Mouse (Mus musculus): ENCODE measurements around the gene Rps6ka5. TPM values are rescaled to one million over a fixed set of nuclear protein-coding genes. Genes with fewer than 3 reads are reported as not detected.

Rps6ka5 gene
- polyA plus RNA-seq, 1 experiment from 2014 or later: 4.5 TPM

DNA sequence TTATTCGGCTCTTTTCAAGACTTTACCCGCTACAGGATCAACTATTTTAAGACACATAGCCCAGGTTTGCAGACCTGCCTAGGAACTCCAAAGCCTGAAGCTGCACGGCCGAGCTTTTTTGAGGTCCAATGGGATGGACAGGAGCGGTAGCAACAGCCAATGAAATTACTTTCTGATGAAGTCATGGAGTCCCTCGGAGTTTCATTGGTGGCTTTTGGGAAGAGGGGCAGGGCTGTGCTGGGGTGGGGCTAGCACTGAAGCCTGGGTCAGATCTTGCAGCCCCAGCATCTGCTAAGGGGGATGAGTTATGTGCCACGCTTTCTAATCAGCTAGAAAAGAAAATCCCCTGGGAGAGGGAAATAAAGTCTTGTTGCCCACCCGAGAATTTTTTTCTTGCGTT, 199.0 kb downstream of the Rps6ka5 start:
- Histone ChIP-seq H3K4me1 (ENCODE audit: insufficient read depth) (no peaks in the 10 kb centered on the region), H3K4me2 (peak overlapping the region; percentile 50), H3K9ac (no peak overlapping the region), H3K36me3 (ENCODE audit: insufficient read depth) (no peaks in the 10 kb centered on the region), H3K27ac (ENCODE audit: low read depth) (no peak overlapping the region), H3K4me3 (ENCODE audit: low read depth, low read length) (no peak overlapping the region), H3K9me3 (ENCODE audit: low read depth, low read length) (no peaks in the 10 kb centered on the region), H3K27me3 (ENCODE audit: insufficient read depth, low read length) (no peaks in the 10 kb centered on the region)
- ATAC-seq (ENCODE audit: insufficient read depth) (peak; percentile 99), DNase-seq (peak; percentile 86)
- TF ChIP-seq CTCF (IDR thresholded peaks at IDR 0.05; ENCODE audit: low read depth): no peak
- whole genome bisulfite sequencing: 11% methylated on average over 9 of the region's 9 CpGs

GRCm38 (mm10) chr12:100527241-100527640, 199.5 kb downstream of the Rps6ka5 start:
- no peak for DNase-seq
- no peak overlapping the region for H3K4me3 ChIP-seq (ENCODE audit: low read depth, low read length)
- ATAC-seq (ENCODE audit: insufficient read depth): no peak
- no peaks in the 10 kb centered on the region for H3K27me3 ChIP-seq (ENCODE audit: insufficient read depth, low read length)
- H3K9ac ChIP-seq: no peak overlapping the region
- no peak for TF ChIP-seq CTCF (IDR thresholded peaks at IDR 0.05; ENCODE audit: low read depth)
- 67% methylated on average over 9 of the region's 9 CpGs for WGBS
- H3K9me3 ChIP-seq (ENCODE audit: low read depth, low read length): no peaks in the 10 kb centered on the region
- H3K4me2 ChIP-seq: peak overlapping the region; percentile 50
- no peaks in the 10 kb centered on the region for H3K36me3 ChIP-seq (ENCODE audit: insufficient read depth)
- no peaks in the 10 kb centered on the region for H3K4me1 ChIP-seq (ENCODE audit: insufficient read depth)
- no peak overlapping the region for H3K27ac ChIP-seq (ENCODE audit: low read depth)

GRCm38 (mm10) chr12:100525939-100526338, 200.8 kb downstream of the Rps6ka5 start:
- Histone ChIP-seq H3K4me2 (no peak overlapping the region), H3K9me3 (ENCODE audit: low read depth, low read length) (no peaks in the 10 kb centered on the region), H3K9ac (no peak overlapping the region), H3K27me3 (ENCODE audit: insufficient read depth, low read length) (no peaks in the 10 kb centered on the region), H3K27ac (ENCODE audit: low read depth) (no peak overlapping the region), H3K4me1 (ENCODE audit: insufficient read depth) (no peaks in the 10 kb centered on the region), H3K36me3 (ENCODE audit: insufficient read depth) (no peaks in the 10 kb centered on the region), H3K4me3 (ENCODE audit: low read depth, low read length) (no peak overlapping the region)
- 25% methylated on average over 1 of the region's 1 CpGs for WGBS
- no peak for TF ChIP-seq CTCF (IDR thresholded peaks at IDR 0.05; ENCODE audit: low read depth)
- DNase-seq: no peak
- ATAC-seq (ENCODE audit: insufficient read depth): no peak

- peak; percentile 74 for DNase-seq
- no peaks in the 10 kb centered on the region for H3K27me3 ChIP-seq (ENCODE audit: insufficient read depth, low read length)
- peak; percentile 83 for ATAC-seq (ENCODE audit: insufficient read depth)
Observed at GRCm38 (mm10) chr12:100520794-100521186, 206.0 kb downstream of the Rps6ka5 start, which contains the start of gene Ttc7b. TSS of gene Ttc7b (minus strand) at chr12:100520826.

DNA sequence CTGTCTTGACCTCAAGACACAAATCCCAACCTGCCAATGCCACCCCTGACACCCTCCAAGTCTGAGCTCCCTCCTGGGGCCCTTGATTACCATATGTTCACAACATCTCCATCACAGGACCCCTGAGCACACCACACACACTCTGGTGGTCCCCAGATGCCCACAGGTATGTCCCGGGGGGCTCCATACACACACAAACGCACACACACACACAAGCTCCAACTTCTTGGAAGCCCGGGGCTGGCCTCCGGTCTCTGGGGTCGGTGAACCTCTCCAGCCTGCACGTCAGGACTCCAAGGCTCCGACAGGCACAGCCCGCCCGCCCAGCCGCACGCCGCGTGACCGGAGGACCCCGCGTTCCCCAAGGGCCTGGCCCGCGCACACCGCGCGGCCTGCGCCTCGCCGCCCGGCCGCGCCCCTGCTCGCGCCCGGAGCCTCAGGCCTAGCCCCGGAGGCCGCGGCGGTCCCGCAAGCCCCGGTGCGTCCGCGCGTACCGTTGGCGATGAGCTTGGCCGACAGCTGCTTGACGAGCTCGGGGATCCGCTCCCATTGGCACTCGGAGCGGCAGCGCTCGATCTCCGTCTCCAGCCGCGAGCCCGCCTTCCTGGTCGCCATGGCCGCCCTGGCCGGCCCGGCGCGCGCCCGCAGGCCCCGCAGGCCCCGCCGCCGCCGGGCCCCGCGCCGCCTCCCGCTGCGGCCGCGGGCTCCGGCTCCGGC, 206.5 kb downstream of the Rps6ka5 start:
- Histone ChIP-seq H3K9ac (peak overlapping the region; percentile 92), H3K4me3 (ENCODE audit: low read depth, low read length) (peak overlapping the region; percentile 79), H3K27ac (ENCODE audit: low read depth) (peak overlapping the region; percentile 79), H3K4me1 (ENCODE audit: insufficient read depth) (peaks cover 8% of the 10 kb centered on the region; the same call in 1 of the 2 replicates), H3K36me3 (ENCODE audit: insufficient read depth) (no peaks in the 10 kb centered on the region), H3K9me3 (ENCODE audit: low read depth, low read length) (no peaks in the 10 kb centered on the region), H3K4me2 (peak overlapping the region; percentile 89), H3K27me3 (ENCODE audit: insufficient read depth, low read length) (no peaks in the 10 kb centered on the region)
- DNase-seq (peak; percentile 64), ATAC-seq (ENCODE audit: insufficient read depth) (peak; percentile 85)
- 0% methylated on average over 73 of the region's 76 CpGs for WGBS
- TF ChIP-seq CTCF (IDR thresholded peaks at IDR 0.05; ENCODE audit: low read depth): no peak

More at GRCm38 (mm10) chr12:100520794-100521186, 206.0 kb downstream of the Rps6ka5 start, which contains the start of gene Ttc7b:
- Histone ChIP-seq H3K27ac (ENCODE audit: low read depth) (peak within 1 kb of the TSS; percentile 79), H3K36me3 (ENCODE audit: insufficient read depth) (no peaks in the 10 kb centered on the region), H3K9me3 (ENCODE audit: low read depth, low read length) (no peaks in the 10 kb centered on the region), H3K4me3 (ENCODE audit: low read depth, low read length) (peak within 1 kb of the TSS; percentile 79), H3K4me2 (peak within 1 kb of the TSS; percentile 89), H3K9ac (peak within 1 kb of the TSS; percentile 92), H3K4me1 (ENCODE audit: insufficient read depth) (peaks cover 8% of the 10 kb centered on the region; the same call in 1 of the 2 replicates)
- 2% methylated on average over 33 of the region's 42 CpGs for WGBS
- peak; percentile 32; the same call in 1 of the 2 replicates for TF ChIP-seq CTCF (IDR thresholded peaks at IDR 0.05; ENCODE audit: low read depth)

DNA sequence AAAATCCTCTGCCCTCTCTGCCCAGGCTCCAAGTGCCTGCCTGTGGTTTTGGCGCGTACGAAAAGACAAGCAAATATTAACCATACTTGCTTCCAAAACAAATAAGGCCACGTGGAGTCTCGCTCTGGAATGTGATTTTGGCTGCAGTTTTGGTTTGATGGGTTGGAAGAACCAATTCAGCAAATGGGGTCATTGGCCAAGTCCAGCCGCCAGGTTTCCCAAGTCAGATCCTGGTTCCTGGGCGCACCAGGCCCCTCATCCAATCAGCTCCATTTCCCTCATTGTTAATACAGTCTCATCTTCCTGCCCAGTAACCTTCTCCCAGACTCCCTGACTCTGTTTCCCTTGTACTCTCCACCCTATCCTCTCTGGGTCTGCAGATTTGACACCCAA, 207.1 kb downstream of the Rps6ka5 start:
- DNase-seq: peak; percentile 64
- 24% methylated on average over 7 of the region's 7 CpGs for WGBS
- H3K9ac ChIP-seq: peak overlapping the region; percentile 92
- ATAC-seq (ENCODE audit: insufficient read depth): peak; percentile 16; the same call in 1 of the 2 replicates
- no peaks in the 10 kb centered on the region for H3K9me3 ChIP-seq (ENCODE audit: low read depth, low read length)
- H3K4me2 ChIP-seq: peak overlapping the region; percentile 89
- H3K4me1 ChIP-seq (ENCODE audit: insufficient read depth): peaks cover 8% of the 10 kb centered on the region; the same call in 1 of the 2 replicates
- H3K36me3 ChIP-seq (ENCODE audit: insufficient read depth): no peaks in the 10 kb centered on the region
- H3K4me3 ChIP-seq (ENCODE audit: low read depth, low read length): peak overlapping the region; percentile 79
- H3K27ac ChIP-seq (ENCODE audit: low read depth): no peak overlapping the region; the same call in 1 of the 2 replicates
- H3K27me3 ChIP-seq (ENCODE audit: insufficient read depth, low read length): no peaks in the 10 kb centered on the region
- TF ChIP-seq CTCF (IDR thresholded peaks at IDR 0.05; ENCODE audit: low read depth): 0 out of 2 replicates have a peak, but pooled peaks have one; percentile 4

DNA sequence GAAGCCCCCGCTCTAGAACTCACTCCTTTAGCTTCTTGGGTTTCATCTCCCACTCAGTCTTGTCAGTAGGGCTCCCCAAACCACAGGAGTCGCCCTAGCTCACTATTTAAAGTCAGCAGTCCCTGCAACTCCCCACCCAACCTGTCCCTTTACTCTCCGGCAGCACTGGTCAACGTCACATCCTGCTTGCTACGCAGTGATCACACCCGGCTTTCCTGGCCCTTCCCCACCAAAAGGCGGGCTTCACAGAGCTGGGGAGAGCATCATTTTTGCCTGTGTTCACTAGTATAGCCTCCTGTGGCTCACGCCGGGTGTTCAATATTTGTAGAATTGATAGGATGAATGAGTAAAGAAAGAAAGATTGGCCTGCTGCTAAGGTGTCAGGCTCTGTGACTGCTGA, 209.4 kb downstream of the Rps6ka5 start:
- no peak for TF ChIP-seq CTCF (IDR thresholded peaks at IDR 0.05; ENCODE audit: low read depth)
- Histone ChIP-seq H3K9ac (no peak overlapping the region), H3K4me3 (ENCODE audit: low read depth, low read length) (no peak overlapping the region), H3K9me3 (ENCODE audit: low read depth, low read length) (no peaks in the 10 kb centered on the region), H3K4me2 (no peak overlapping the region), H3K36me3 (ENCODE audit: insufficient read depth) (0 out of 2 replicates have a peak, but pooled peaks cover 6% of the 10 kb centered on the region), H3K27ac (ENCODE audit: low read depth) (no peak overlapping the region), H3K27me3 (ENCODE audit: insufficient read depth, low read length) (no peaks in the 10 kb centered on the region), H3K4me1 (ENCODE audit: insufficient read depth) (peaks cover 8% of the 10 kb centered on the region; the same call in 1 of the 2 replicates)
- ATAC-seq (ENCODE audit: insufficient read depth): no peak
- WGBS: 87% methylated on average over 9 of the region's 9 CpGs
- DNase-seq: no peak

Data from lung, embryonic 14.5 days (tissue).